ENCODE assay signal across 11 mouse cellular contexts in the genomic region with DNA sequence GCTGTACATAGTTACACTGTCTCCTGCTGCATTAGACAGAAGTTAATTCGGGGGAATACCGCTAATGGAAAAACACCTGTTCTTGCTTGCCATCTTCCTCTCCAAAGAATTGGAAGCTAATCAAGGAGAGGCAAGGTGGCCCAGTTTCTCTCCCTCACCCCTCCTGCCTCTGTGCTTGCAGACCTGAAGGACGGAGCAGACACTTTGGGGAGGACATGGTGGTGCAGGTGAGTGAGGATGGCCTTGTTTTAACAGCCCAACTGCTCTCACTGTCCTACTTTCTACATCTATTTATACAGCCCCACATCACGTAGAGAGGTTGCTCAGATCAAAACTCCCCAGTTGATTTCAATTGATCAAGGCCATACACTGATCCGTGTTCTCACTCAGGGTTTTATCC.
"Had no signal": no experiment of that assay in that cellular context is flagged by ENCODE, and none has a peak within 500 bp of the region (broad histone marks: within the 10 kb centered on the region; RNA-seq: fewer than 3 reads in every experiment).

No protein-coding gene starts in this region.

- ATAC-seq: liver, postnatal 0 days; lung, postnatal 0 days; midbrain, embryonic 13.5 days; midbrain, embryonic 15.5 days had no signal

- DNase-seq: liver, postnatal 0 days; lung, adult 2 months; lung, postnatal 14 days; lung, postnatal 36 days; right cerebral cortex, postnatal 14 days; thymus, adult 2 months; thymus, postnatal 25 days; thymus, postnatal 4 days had no signal
